Mouse (Mus musculus) kidney, postnatal 0 days (tissue): ENCODE measurements around the gene Fam204a. TPM values are rescaled to one million over a fixed set of nuclear protein-coding genes. Genes with fewer than 3 reads are reported as not detected.
A peak's percentile ranks its signal among the peaks of the same experiment; 100 is the strongest.

Experiments used
- ATAC-seq: fragments of 200-750 bp; cut with Nextera tagmentation; replicated peaks from 2 replicates; pipeline ENCODE4 v1.8.0; 2017; ENCODE audit warnings: low read depth, moderate number of reproducible peaks, moderate TSS enrichment, moderate library complexity; ENCODE audit not compliant: low FRiP score
- DNase-seq: peaks from one replicate; pipeline ENCODE4 v3.0.0-alpha.2; 2016; ENCODE audit warnings: low spot score
- H3K27ac ChIP-seq: fragments of 300-500 bp; sonication (generic); 2 replicates; pipeline ENCODE4 v1.5.1; 2014; ENCODE audit warnings: mild to moderate bottlenecking
- H3K27me3 ChIP-seq: fragments of 300-500 bp; sonication (generic); 2 replicates; pipeline ENCODE4 v1.6.1; 2014; ENCODE audit warnings: low read length, mixed read lengths; ENCODE audit not compliant: insufficient read depth
- H3K36me3 ChIP-seq: fragments of 300-500 bp; sonication (generic); 2 replicates; pipeline ENCODE4 v1.6.1; 2014; ENCODE audit warnings: low read length, mixed read lengths; ENCODE audit not compliant: insufficient read depth
- H3K4me1 ChIP-seq: fragments of 300-500 bp; sonication (generic); replicated peaks from 2 replicates; pipeline ENCODE4 v1.6.1; 2014; ENCODE audit warnings: antibody characterized with exemption, low read length, mixed read lengths; ENCODE audit not compliant: insufficient read depth
- H3K4me2 ChIP-seq: fragments of 300-500 bp; sonication (generic); 2 replicates; pipeline ENCODE4 v1.6.1; 2014; ENCODE audit warnings: mild to moderate bottlenecking, low read length, moderate library complexity, mixed read lengths
- H3K4me3 ChIP-seq: fragments of 300-500 bp; sonication (generic); replicated peaks from 2 replicates; pipeline ENCODE4 v1.5.1; 2014; ENCODE audit warnings: low read depth, low read length
- H3K9ac ChIP-seq: fragments of 300-500 bp; sonication (generic); 2 replicates; pipeline ENCODE4 v1.6.1; 2014; ENCODE audit warnings: low read depth, low read length
- H3K9me3 ChIP-seq: fragments of 300-500 bp; sonication (generic); replicated peaks from 2 replicates; pipeline ENCODE4 v1.6.1; 2016; ENCODE audit warnings: low read length, inconsistent platforms, mixed read lengths
- CTCF ChIP-seq: IDR thresholded peaks from 2 replicates; pipeline ENCODE4 v1.5.1; 2016; ENCODE audit warnings: antibody characterized with exemption, low read depth, mild to moderate bottlenecking, moderate library complexity
- WGBS: fragments of 180-500 bp; shearing (Covaris S2); extraction: QIAGEN DNeasy Blood & Tissue Kit; methylation state at CpG from one replicate; pipeline ENCODE4 v1.1.7; 2014; 5-methylcytosine and 5-hydroxymethylcytosine counted together
- polyA plus RNA-seq: library from polyadenylated mRNA; unstranded; fragments of >200 nt; fragmentation: Nextera tagmentation; extraction: Ambion mirVana; gene quantifications from 2 replicates; pipeline ENCODE4 v1.2.1, GENCODE M21; 2015

Fam204a gene
- polyA plus RNA-seq, 1 experiment from 2014 or later: 71.7 TPM

DNA sequence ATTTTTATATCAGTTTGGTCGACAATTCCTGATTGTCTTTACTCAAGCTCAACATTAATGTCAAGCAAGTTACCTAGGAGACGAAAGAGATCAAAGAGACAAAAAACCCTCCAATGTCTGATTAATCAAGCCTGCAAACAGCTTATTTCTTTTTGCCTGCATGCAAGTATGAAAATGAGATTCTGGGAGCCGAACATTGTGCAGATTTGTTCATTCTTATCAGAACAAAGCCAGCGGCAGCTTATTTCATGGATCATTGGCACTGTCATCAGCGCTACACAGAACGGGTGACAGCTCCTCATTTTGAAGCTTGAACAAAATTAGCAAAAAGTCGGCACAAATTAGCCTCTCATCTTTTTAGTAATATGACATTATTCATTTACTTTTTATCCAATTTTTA, 22.3 kb downstream of the Fam204a start:
- Histone ChIP-seq H3K27me3 (no peaks in the 10 kb centered on the region), H3K9me3 (no peaks in the 10 kb centered on the region), H3K9ac (no peak overlapping the region), H3K36me3 (no peaks in the 10 kb centered on the region), H3K4me1 (no peaks in the 10 kb centered on the region), H3K4me3 (no peak overlapping the region), H3K4me2 (no peak overlapping the region), H3K27ac (no peak overlapping the region)
- TF ChIP-seq CTCF: no peak
- DNase-seq (no peak), ATAC-seq (no peak)
- WGBS: 38% methylated on average over 7 of the region's 7 CpGs

DNA sequence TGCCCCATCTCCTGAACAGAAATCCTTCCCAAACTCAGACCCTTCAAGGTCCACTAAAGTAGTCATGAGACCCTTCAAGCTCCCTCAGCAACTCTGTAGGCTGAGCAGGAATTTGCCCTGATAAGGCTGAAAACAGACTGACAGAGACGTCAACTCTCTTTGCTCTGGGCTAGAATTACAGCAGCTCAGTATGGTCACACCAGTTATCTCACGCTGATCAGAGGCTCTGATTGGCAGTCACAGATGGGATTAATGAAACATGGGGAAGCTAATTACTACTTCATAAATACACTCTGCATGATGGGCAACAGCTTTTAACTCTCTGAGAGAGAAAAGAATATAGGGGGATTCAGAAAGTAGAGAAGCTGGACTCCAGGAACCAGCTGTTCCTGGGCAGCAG, 26.2 kb downstream of the Fam204a start:
- DNase-seq (no peak), ATAC-seq (no peak)
- no peaks in the 10 kb centered on the region for H3K4me1 ChIP-seq
- no peaks in the 10 kb centered on the region for H3K9me3 ChIP-seq
- no peaks in the 10 kb centered on the region for H3K27me3 ChIP-seq
- H3K4me3 ChIP-seq: no peak overlapping the region
- no peak overlapping the region for H3K27ac ChIP-seq
- no peak overlapping the region for H3K9ac ChIP-seq
- H3K36me3 ChIP-seq: 0 out of 2 replicates have a peak, but pooled peaks cover 7% of the 10 kb centered on the region
- no peak overlapping the region for H3K4me2 ChIP-seq
- no peak for TF ChIP-seq CTCF
- 40% methylated on average over 2 of the region's 2 CpGs for whole genome bisulfite sequencing

DNA sequence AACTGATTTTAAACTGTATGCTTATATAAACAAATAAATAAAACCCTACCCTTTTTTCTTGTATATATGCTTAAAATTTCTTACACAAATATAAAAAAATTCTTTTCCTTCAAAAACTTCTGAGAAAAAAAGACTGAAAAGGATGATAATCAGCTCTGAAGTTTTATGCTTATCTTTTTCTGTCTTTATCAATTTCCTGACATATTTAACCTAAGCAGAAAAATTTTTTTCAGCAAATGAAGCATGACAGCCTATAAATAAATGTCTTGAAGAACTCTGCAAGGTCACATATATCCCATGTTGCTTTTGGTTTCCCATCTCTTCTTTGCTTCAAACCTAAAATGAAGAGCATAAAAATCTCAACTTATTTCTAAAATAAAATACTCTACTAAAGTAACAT, 27.3 kb downstream of the Fam204a start:
- no peak for TF ChIP-seq CTCF
- no peak overlapping the region for H3K4me2 ChIP-seq
- H3K27me3 ChIP-seq: no peaks in the 10 kb centered on the region
- H3K27ac ChIP-seq: no peak overlapping the region
- no peak for DNase-seq
- no peaks in the 10 kb centered on the region for H3K4me1 ChIP-seq
- 0 out of 2 replicates have a peak, but pooled peaks cover 10% of the 10 kb centered on the region for H3K36me3 ChIP-seq
- no peak for ATAC-seq
- no peaks in the 10 kb centered on the region for H3K9me3 ChIP-seq
- H3K4me3 ChIP-seq: no peak overlapping the region
- H3K9ac ChIP-seq: no peak overlapping the region

DNA sequence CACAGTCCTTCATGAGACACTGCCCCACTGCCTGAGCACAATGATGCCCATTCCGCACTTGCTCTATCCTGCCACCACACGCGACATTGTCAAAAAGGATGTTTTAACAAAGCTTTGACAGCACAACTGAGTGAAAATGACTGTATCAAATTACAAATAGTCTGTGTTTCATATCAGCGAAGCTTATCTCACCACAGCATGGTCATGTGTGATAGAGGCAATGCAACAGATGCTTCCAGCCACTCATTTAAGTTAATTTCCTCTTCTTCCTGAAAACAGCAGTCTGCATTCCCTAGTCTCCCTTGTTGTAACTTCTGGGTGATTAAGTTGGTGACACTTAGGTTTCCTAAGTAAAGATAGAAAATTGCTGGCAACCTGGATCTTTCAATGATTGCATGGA, 33.7 kb downstream of the Fam204a start:
- TF ChIP-seq CTCF: no peak
- DNase-seq (no peak), ATAC-seq (no peak)
- Histone ChIP-seq H3K4me3 (no peak overlapping the region), H3K4me2 (no peak overlapping the region), H3K4me1 (no peaks in the 10 kb centered on the region), H3K27ac (no peak overlapping the region), H3K27me3 (no peaks in the 10 kb centered on the region), H3K9me3 (no peaks in the 10 kb centered on the region), H3K9ac (no peak overlapping the region), H3K36me3 (peaks cover 12% of the 10 kb centered on the region; the same call in 1 of the 2 replicates)
- 93% methylated on average over 4 of the region's 4 CpGs for WGBS

DNA sequence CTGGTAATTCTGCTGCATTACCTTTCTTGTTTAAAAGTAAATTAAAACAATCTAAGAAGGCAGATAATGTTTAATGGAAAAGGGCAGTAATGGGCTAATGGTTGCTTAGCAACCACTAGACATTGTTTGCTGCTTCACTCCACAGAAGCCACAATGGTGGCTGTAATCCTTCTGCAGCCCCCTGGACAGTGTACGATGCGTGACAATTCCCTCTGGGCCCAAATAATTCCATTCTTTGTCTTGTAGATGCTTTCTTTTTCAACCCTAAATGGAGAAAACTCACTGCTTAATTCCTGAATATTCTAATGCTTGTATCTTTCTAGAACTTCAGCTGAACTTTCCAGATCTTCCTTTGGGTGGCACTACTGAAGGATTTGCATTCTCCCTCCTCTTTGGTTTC, 37.3 kb downstream of the Fam204a start:
- WGBS: 87% methylated on average over 2 of the region's 2 CpGs
- no peak overlapping the region for H3K27ac ChIP-seq
- peak; percentile 14; the same call in 1 of the 2 replicates for TF ChIP-seq CTCF
- peaks cover 9% of the 10 kb centered on the region; the same call in 1 of the 2 replicates for H3K36me3 ChIP-seq
- no peaks in the 10 kb centered on the region for H3K27me3 ChIP-seq
- no peak overlapping the region for H3K4me3 ChIP-seq
- DNase-seq (no peak), ATAC-seq (no peak)
- no peak overlapping the region for H3K4me2 ChIP-seq
- no peak overlapping the region for H3K9ac ChIP-seq
- no peaks in the 10 kb centered on the region for H3K9me3 ChIP-seq
- no peaks in the 10 kb centered on the region for H3K4me1 ChIP-seq

DNA sequence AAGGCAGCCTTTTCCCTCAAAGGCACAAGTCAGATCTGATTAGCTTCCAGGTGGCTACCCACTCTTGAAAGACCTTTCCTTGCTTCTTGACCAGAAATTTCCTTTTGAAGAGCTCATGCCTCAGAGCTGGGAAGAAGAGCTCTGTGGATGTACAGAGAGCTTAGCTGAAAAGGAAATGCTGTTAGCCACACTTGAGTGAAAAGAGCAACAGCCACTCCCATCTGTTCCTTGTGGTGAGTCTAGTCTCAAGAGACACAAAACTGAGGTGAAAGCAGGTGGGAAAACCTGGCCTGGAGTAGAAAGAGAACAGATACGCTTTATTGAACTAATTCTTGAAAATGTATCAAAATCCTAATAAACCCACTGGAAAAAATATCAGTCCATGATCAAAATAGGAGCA, 43.6 kb downstream of the Fam204a start:
- Histone ChIP-seq H3K36me3 (no peaks in the 10 kb centered on the region), H3K4me2 (no peak overlapping the region), H3K9ac (no peak overlapping the region), H3K27ac (no peak overlapping the region), H3K4me1 (no peaks in the 10 kb centered on the region), H3K27me3 (no peaks in the 10 kb centered on the region), H3K9me3 (no peaks in the 10 kb centered on the region), H3K4me3 (no peak overlapping the region)
- DNase-seq: no peak
- WGBS: 93% methylated on average over 1 of the region's 1 CpGs
- TF ChIP-seq CTCF: no peak
- no peak for ATAC-seq

DNA sequence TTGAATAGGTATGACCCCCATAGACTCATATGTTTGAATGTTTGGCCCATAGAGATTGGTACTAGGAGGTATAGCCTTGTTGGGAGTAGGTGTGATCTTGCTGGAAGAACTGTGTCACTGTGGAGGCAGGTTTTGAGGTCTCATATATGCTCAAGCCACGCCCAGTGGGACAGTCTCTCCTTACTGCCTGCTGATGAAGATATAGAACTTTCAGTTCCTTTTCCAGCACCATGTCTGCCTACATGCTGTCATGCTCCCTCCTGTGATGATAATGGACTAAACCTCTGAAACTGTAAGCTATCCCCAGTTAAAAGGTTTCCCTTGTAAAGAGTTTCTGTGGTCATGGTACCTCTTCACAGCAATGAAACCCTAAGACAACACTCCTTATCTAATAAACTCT, 44.3 kb downstream of the Fam204a start:
- no peak for TF ChIP-seq CTCF
- 96% methylated on average over 1 of the region's 1 CpGs for WGBS
- H3K4me1 ChIP-seq: no peaks in the 10 kb centered on the region
- no peaks in the 10 kb centered on the region for H3K9me3 ChIP-seq
- no peak for DNase-seq
- H3K9ac ChIP-seq: no peak overlapping the region
- no peak overlapping the region for H3K4me3 ChIP-seq
- no peaks in the 10 kb centered on the region for H3K27me3 ChIP-seq
- H3K27ac ChIP-seq: no peak overlapping the region
- no peaks in the 10 kb centered on the region for H3K36me3 ChIP-seq
- H3K4me2 ChIP-seq: no peak overlapping the region
- ATAC-seq: no peak
